Mouse (Mus musculus): Measurements from ENCODE around the gene Ptbp1.

Gene Ptbp1

GRCm38 (mm10) chr10:79859116-79859515 lies 4.9 kb downstream of the Ptbp1 start:
- no peak for DNase-seq (ENCODE audit: low spot score)

GRCm38 (mm10) chr10:79860079-79860911 lies 6.1 kb downstream of the Ptbp1 start:
- no peak for DNase-seq (ENCODE audit: low spot score)

GRCm38 (mm10) chr10:79861230-79862048 lies 7.2 kb downstream of the Ptbp1 start:
- no peak for DNase-seq (ENCODE audit: low spot score)

GRCm38 (mm10) chr10:79862049-79862788 lies 8.0 kb downstream of the Ptbp1 start:
- DNase-seq (ENCODE audit: low spot score), result no peak

GRCm38 (mm10) chr10:79862925-79863324 lies 8.7 kb downstream of the Ptbp1 start:
- DNase-seq (ENCODE audit: low spot score), result no peak

GRCm38 (mm10) chr10:79864351-79865188 lies 10.3 kb downstream of the Ptbp1 start:
- no peak for DNase-seq (ENCODE audit: low spot score)

- no peak for DNase-seq (ENCODE audit: low spot score)
Measured at GRCm38 (mm10) chr10:79865189-79865601, 11.0 kb downstream of the Ptbp1 start.

- no peak for DNase-seq (ENCODE audit: low spot score)
Measured at GRCm38 (mm10) chr10:79865801-79866295, 11.6 kb downstream of the Ptbp1 start.

GRCm38 (mm10) chr10:79866601-79867000 lies 12.4 kb downstream of the Ptbp1 start:
- no peak for DNase-seq (ENCODE audit: low spot score)

GRCm38 (mm10) chr10:79871845-79872244 lies 17.6 kb downstream of the Ptbp1 start:
- no peak for DNase-seq (ENCODE audit: low spot score)

- no peak for DNase-seq (ENCODE audit: low spot score)
Measured at GRCm38 (mm10) chr10:79872862-79873261, 18.6 kb downstream of the Ptbp1 start.

GRCm38 (mm10) chr10:79873313-79873712 lies 19.1 kb downstream of the Ptbp1 start:
- DNase-seq (ENCODE audit: low spot score), result no peak

GRCm38 (mm10) chr10:79873715-79874289 lies 19.6 kb downstream of the Ptbp1 start:
- no peak for DNase-seq (ENCODE audit: low spot score)

GRCm38 (mm10) chr10:79874290-79874862 lies 20.1 kb downstream of the Ptbp1 start, which contains the start of the genes Prtn3 and Plppr3:
Gene Prtn3, plus strand, starts transcription at chr10:79874476.
Gene Plppr3, minus strand, starts transcription at chr10:79874634.
- no peak for DNase-seq (ENCODE audit: low spot score)

GRCm38 (mm10) chr10:79877174-79877573 lies 22.9 kb downstream of the Ptbp1 start:
- no peak for DNase-seq (ENCODE audit: low spot score)

GRCm38 (mm10) chr10:79877757-79878156 lies 23.5 kb downstream of the Ptbp1 start:
- no peak for DNase-seq (ENCODE audit: low spot score)

GRCm38 (mm10) chr10:79879527-79879926 lies 25.3 kb downstream of the Ptbp1 start:
- no peak for DNase-seq (ENCODE audit: low spot score)

- DNase-seq (ENCODE audit: low spot score), result no peak
Measured at GRCm38 (mm10) chr10:79880721-79881120, 26.5 kb downstream of the Ptbp1 start.

GRCm38 (mm10) chr10:79881981-79882380 lies 27.8 kb downstream of the Ptbp1 start:
- no peak for DNase-seq (ENCODE audit: low spot score)

Measured in urinary bladder, postnatal 14 days (tissue).